Mouse (Mus musculus) embryonic fibroblast, embryonic 13.5 days (primary cell): Measurements from ENCODE around the gene Gm2431. TPM values are rescaled to one million over a fixed set of nuclear protein-coding genes. Genes with fewer than 3 reads are reported as not detected.
"Not testable (repeated sequence)": the region's sequence is repeated elsewhere in the genome, so short reads cannot be mapped to it uniquely, and the experiment has no call there.

Experiments used
- H3K27ac ChIP-seq: 2 replicates; pipeline ENCODE4 v1.5.1; 2012; ENCODE audit warnings: low read length, control low read depth, inconsistent platforms; ENCODE audit not compliant: insufficient read depth
- H3K4me1 ChIP-seq: 2 replicates; pipeline ENCODE4 v1.6.1; 2011; ENCODE audit warnings: low read length; ENCODE audit not compliant: control insufficient read depth, insufficient read depth
- H3K4me3 ChIP-seq: 2 replicates; pipeline ENCODE4 v1.5.1; 2011; ENCODE audit warnings: mild to moderate bottlenecking, control low read depth, low read length; ENCODE audit not compliant: insufficient read depth
- CTCF ChIP-seq: IDR thresholded peaks from 2 replicates; pipeline ENCODE4 v1.5.1; 2011; ENCODE audit warnings: mild to moderate bottlenecking, control low read depth, low read length, moderate library complexity, borderline replicate concordance; ENCODE audit not compliant: insufficient read depth
- POLR2A ChIP-seq: IDR thresholded peaks from 2 replicates; pipeline ENCODE4 v1.6.1; 2011; ENCODE audit warnings: low read depth, mild to moderate bottlenecking, control low read depth, low read length, moderate library complexity
- polyA plus RNA-seq: library from polyadenylated mRNA; stranded (reverse); fragments of >200 nt; gene quantifications from 2 replicates; pipeline ENCODE4 v1.2.4, GENCODE M21; 2011; ENCODE audit warnings: low read depth; ENCODE audit not compliant: missing spikeins, insufficient read length

Gene Gm2431
- polyA plus RNA-seq, 1 experiment, result not detected

- Histone ChIP-seq H3K4me3 (peak overlapping the region; percentile 52), H3K27ac (peak overlapping the region; percentile 53), H3K4me1 (no peaks in the 10 kb centered on the region)
- no peak; the same call in 1 of the 2 replicates for TF ChIP-seq POLR2A
- TF ChIP-seq CTCF, result no peak
These were observed 26.0 kb upstream of the Gm2431 start for GRCm38 (mm10) chr7:142284023-142284591.

GRCm38 (mm10) chr7:142282847-142283246 is 24.7 kb upstream of the Gm2431 start:
- H3K27ac ChIP-seq, H3K4me1 ChIP-seq, H3K4me3 ChIP-seq: not testable (repeated sequence)

GRCm38 (mm10) chr7:142279291-142279690 is 21.1 kb upstream of the Gm2431 start:
- H3K27ac ChIP-seq, H3K4me1 ChIP-seq, H3K4me3 ChIP-seq: not testable (repeated sequence)

GRCm38 (mm10) chr7:142278183-142278582 is 20.0 kb upstream of the Gm2431 start:
- peak; percentile 53; the same call in 1 of the 2 replicates for TF ChIP-seq CTCF
- H3K4me3 ChIP-seq, H3K4me1 ChIP-seq, H3K27ac ChIP-seq: not testable (repeated sequence)

- not testable (repeated sequence) for H3K4me1 ChIP-seq
These were observed 16.1 kb upstream of the Gm2431 start, which contains the start of gene Gm4559 for GRCm38 (mm10) chr7:142274263-142274662. Gene Gm4559 (minus strand): TSS chr7:142274363.

GRCm38 (mm10) chr7:142255517-142255916 is 2.6 kb downstream of the Gm2431 start:
- no peak overlapping the region for H3K4me3 ChIP-seq
- TF ChIP-seq CTCF (peak; percentile 64; the same call in 1 of the 2 replicates), POLR2A (no peak)

More at GRCm38 (mm10) chr7:142274263-142274662, 16.1 kb upstream of the Gm2431 start, which contains the start of gene Gm4559:
- not testable (repeated sequence) for H3K27ac ChIP-seq, H3K4me3 ChIP-seq

GRCm38 (mm10) chr7:142249824-142250223 is 8.3 kb downstream of the Gm2431 start:
- Histone ChIP-seq H3K27ac (no peak overlapping the region), H3K4me1 (no peaks in the 10 kb centered on the region), H3K4me3 (no peak overlapping the region)
- TF ChIP-seq POLR2A (no peak), CTCF (no peak)

More at GRCm38 (mm10) chr7:142255517-142255916, 2.6 kb downstream of the Gm2431 start:
- Histone ChIP-seq H3K4me1 (no peaks in the 10 kb centered on the region), H3K27ac (no peak overlapping the region)

GRCm38 (mm10) chr7:142240978-142241377 is 17.2 kb downstream of the Gm2431 start, which contains the start of gene Gm40460:
Gene Gm40460 (minus strand): TSS chr7:142241078.
- TF ChIP-seq CTCF (no peak), POLR2A (no peak)
- Histone ChIP-seq H3K27ac (no peak within 1 kb of the TSS), H3K4me1 (no peaks in the 10 kb centered on the region), H3K4me3 (no peak within 1 kb of the TSS)

GRCm38 (mm10) chr7:142231540-142231939 is 26.6 kb downstream of the Gm2431 start:
- no peaks in the 10 kb centered on the region for H3K4me1 ChIP-seq
- H3K4me3 ChIP-seq, result no peak overlapping the region
- no peak overlapping the region for H3K27ac ChIP-seq
- no peak for TF ChIP-seq CTCF

GRCm38 (mm10) chr7:142229871-142230270 is 28.3 kb downstream of the Gm2431 start, which contains the start of gene Krtap5-5:
Gene Krtap5-5 (minus strand): TSS chr7:142229971.
- not testable (repeated sequence) for H3K4me3 ChIP-seq, H3K27ac ChIP-seq, H3K4me1 ChIP-seq

GRCm38 (mm10) chr7:142224518-142224917 is 33.6 kb downstream of the Gm2431 start:
- TF ChIP-seq CTCF (no peak), POLR2A (no peak)
- Histone ChIP-seq H3K27ac (no peak overlapping the region), H3K4me1 (no peaks in the 10 kb centered on the region), H3K4me3 (no peak overlapping the region)

GRCm38 (mm10) chr7:142212136-142212535 is 46.0 kb downstream of the Gm2431 start:
- H3K27ac ChIP-seq, result not testable (repeated sequence)

More at GRCm38 (mm10) chr7:142212136-142212535, 46.0 kb downstream of the Gm2431 start:
- H3K4me1 ChIP-seq, H3K4me3 ChIP-seq: not testable (repeated sequence)
